Mouse (Mus musculus): ENCODE measurements around the gene Cnst.
"Not testable (repeated sequence)": the region's sequence is repeated elsewhere in the genome, so short reads cannot be mapped to it uniquely, and the experiment has no call there.

The Cnst gene

DNA sequence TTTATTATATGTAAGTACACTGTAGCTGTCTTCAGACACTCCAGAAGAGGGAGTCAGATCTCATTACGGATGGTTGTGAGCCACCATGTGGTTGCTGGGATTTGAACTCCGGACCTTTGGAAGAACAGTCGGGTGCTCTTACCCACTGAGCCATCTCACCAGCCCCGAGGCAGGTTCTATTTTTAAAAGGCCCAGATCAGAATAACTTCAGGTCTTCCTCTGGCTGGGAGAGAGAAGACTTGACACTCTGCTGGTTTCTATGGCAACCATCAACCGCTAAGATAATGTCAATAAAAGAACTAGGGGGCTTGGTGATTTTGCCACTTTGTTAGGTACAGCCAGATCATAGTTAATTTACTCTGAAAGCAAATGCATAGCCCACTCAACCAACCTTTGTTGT lies 102.5 kb downstream of the Cnst start:
- DNase-seq: not testable (repeated sequence)

DNA sequence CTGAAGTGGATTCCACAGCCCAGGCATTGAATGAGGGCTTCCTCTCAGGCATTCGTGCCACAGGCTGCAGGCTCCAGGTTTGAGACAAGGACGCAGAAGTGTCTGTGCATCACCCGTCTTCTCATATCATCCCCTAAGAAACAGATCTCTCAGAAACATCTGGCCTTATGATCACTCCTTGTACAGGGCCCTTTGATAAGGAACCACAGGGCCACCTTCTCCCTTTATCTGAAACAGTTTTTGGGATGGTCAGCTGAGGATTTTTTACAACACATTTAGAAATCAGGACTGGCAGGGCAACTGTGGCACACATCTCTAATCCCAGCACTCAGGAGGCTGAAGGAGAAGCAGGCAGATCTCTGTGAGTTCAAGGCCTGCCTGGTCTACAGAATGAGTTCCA lies 103.2 kb downstream of the Cnst start:
- no peak for DNase-seq

DNA sequence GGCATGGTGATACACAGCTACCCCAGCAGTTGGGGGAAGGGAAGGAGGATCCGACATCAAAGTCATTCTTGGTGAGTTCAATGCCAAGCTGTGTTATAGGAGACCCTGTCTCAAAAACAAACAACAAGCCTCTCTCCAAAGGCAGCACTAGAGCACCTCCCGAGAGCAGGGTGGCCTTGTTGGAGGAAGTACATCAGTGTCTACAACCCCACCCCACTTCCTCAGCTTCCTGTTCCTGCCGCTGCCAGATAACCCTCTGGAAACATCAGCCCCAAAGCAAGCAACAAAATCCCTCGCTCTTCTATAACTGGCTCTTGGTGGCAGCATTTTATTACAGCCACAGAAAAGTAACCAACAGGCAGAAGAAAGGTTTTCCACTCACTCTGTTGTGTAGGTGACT lies 104.1 kb downstream of the Cnst start:
- DNase-seq: no peak

DNA sequence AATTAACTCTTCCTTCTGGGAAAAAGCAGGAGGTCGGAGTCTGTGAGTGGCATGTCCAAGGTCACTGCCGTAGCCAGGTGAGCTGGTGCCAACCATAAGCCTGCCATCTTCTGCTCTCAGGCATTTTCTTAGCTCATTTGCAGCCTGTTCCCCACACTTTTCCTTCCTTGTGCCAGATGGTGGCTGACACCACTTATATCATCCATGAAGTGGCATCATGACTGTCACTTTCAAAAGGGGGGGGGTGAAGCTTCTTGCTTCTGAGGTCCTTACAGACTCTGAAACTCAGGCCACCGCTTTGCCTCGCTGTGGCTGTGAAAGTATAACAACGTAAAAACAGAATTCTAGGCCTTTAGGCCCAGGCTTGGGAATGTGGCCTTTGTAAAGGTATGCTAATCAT lies 105.1 kb downstream of the Cnst start:
- peak; percentile 15 for DNase-seq

DNA sequence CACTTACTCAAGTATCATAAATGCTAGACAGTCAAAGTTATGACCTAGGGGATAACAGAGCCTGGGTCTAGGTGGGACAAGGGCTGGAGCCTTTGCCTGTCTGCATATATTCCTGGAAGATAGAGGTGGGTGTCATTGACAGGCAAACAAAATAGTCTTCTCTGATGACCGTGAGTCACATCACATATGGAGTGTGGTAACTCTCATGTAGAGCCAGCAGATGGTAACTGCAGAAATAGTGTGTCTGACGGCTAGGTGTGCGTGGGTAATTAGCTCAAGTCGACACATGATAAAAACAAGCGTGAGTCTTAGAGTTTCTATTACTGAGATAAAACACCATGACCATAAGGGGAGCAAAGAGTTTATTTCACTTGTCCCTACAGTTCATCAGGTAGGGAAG lies 116.9 kb downstream of the Cnst start:
- peak; percentile 31 for DNase-seq

DNA sequence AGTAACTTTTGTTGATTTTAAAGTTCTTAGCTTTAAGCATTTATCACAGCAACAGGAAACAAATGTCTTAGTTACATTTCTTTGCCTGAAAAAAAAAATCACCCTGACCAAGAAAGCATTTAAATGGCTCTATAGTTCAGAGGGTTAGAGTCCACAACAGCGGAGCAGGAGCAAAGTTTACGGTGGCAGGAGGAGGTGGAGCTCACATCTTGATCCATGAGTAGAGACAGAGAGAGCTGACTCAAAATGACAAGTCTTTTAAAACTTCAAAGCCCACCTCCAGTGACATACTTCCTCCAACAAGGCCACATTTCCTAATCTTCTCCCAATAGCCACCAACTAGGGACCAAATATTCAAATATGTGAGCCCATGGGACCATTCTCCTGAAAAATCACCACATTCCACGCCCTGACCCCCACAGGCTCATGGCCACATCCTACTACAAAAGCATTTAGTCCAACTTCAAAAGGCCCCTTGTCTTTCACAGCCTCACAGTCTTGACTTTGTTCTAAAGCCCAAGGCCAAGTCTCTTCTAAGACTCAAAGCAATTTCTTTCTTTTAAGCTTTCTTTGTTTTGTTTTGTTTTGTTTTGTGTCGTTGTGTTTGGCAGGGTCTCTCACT lies 118.2 kb downstream of the Cnst start:
- no peak for DNase-seq

DNA sequence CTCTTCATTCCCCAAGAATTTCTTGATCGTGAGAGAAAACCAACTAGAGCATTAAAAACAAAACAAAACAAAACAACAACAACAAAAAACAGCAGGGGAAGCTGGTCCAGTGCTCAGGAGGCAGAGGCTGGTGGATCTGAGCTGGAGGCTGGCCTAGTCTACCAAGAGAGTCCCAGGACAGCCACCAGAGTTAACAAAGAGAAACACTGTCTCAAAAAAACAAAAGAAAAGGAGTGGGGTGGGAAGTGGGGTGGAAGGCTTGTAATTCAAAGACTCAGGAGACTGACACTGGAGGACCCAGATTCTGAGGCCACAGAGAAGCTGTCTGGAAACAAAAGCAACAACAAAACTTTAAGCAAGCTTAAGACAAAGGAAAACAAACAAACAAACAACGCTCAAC lies 120.8 kb downstream of the Cnst start:
- DNase-seq: no peak

DNA sequence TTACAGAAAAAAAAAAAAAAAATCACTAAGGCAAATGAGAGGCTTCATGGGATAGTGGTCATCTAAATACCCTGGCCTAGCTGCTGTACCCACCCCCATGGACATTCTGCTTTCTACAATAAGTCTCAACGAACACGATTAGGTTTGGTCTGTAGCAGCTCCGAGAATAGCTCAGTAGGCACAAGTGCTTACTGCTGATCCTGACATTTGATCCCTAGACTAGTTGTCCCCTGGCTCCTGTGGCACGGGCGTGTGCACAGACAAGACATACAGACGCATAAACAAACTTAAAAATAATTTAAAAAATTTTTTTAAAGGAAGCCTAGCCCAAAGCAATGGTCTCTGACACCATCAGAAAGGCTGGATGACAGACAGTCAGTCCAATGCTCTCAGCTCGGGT lies 121.3 kb downstream of the Cnst start:
- DNase-seq: no peak

DNA sequence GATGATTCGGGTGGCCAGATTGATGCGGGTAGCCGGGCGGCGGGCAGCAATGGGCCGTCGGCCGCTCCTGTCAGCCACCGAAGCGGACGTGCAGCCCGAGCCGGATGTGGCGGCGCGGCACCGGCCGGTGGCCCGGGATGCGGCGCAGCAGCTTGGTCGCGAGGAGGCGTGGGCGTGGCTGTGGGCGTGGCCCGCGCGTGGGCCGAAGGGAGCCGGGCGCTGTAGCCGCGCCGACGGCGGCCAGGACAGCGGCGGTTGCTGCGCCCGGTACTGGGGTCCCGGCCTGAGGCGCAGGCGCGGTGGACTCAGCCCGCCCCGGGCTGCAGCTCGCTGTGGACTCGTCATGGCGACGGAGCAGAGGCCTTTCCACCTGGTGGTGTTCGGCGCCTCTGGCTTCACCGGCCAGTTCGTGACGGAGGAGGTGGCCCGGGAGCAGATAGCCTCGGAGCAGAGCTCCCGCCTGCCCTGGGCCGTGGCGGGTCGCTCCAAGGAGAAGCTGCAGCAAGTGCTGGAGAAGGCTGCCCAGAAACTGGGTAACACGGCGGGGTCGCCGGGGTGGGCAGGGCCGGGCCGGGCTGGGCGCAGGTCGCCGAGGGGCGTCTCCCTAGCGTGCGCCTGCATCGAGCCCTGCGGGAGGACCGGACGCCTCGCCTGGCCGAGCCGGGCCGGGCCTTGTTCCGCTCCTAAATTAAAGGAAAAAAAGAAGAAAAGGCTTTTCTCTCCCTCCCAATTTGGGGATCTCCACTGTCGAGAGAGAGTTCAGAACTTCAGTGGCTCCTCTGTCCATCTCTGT lies 122.0 kb downstream of the Cnst start, which contains the start of gene Sccpdh:
TSS of gene Sccpdh (plus strand) at position 198 of the 793 bp plus-strand sequence.
- peak; percentile 83 for DNase-seq

DNA sequence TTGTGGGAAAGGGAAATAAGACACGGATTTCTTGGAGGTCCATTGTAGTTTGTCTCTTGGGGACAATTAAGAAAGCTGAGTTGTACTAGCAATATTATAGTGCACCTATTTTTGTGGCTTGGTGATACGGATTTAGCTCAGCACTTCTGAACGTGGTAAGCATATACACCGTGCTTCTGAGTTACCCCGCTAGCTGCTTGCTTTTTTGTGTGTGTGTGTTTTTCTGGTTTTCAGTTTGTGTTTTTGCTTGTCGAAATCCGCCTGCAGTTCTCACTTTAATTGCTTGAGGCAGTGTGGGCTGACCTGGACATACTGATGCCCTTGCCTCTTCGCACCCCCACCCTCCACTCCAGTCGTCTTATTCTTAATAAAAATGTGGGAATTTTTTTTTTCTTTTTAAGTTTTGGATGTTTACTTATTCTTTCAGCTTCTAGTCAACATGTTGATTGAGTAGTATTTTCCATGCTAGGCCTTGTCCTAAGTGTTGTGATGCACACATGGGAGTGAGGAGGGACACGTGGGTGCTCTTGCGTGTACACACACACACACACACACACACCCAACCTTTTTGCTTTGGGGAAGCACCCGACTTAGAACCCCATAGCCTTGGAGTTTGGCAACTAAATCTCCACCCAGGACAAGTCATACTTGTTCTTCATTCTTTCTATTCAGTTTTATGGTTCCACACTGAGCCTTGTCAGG lies 122.8 kb downstream of the Cnst start:
- no peak for DNase-seq

DNA sequence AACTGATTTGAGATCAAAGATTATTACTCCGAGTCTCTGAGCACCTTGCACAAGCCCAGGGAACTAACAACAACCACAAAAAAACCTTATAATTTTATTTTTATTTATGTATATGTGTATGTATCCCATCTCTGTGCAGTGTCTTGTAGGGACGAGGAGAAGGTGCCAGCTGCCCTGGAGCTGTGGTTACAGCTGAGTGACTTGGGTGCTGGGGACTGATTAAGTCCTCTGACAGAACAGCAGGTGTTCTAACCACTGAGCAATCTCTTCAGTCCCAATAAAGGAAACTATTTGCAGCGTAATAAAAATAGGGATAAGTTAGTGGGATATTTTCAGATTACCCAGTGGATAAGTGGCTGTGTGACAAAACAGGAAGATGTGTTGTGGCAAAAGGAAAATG lies 128.2 kb downstream of the Cnst start:
- no peak for DNase-seq

DNA sequence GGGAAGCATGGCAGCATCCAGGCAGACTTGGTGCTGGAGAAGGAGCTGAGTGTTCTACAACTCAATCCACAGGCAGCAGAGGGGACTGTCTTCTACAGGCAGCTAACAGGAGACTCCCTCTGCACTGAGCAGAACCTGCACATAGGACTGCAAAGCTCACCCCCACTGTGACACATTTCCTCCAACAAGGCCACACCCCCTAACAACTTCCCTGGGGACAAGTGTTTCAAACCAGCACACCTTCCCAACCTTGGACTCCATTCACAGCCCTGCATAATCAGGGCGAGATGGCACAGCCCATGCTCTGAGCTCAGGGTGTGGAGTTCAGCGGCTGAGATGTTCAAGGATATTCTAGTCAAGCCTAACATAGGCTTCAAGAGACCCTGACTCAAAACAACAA lies 130.9 kb downstream of the Cnst start:
- DNase-seq: no peak

Measured in right cerebral cortex, adult 18-20 months (tissue).